Mouse (Mus musculus): Measurements from ENCODE around the gene Cnih1. TPM values are rescaled to one million over a fixed set of nuclear protein-coding genes. Genes with fewer than 3 reads are reported as not detected.

Cnih1 gene
- polyA plus RNA-seq, 1 experiment from 2014 or later: 101 TPM

- no peaks in the 10 kb centered on the region for H3K27me3 ChIP-seq
- in situ Hi-C loops (cut with MboI; ENCODE audit: low pct_unique_long_range_greater_than_20kb): no loop called here
- CTCF ChIA-PET: interaction anchor here (1.0 to 1.2 kb wide), 3 partner anchors 9 to 15 kb away, joined by 3 read pairs; no protein-coding TSS in a partner anchor
- ATAC-seq: no peak
- no peak for DNase-seq (ENCODE audit: low read depth, low spot score)
- POLR2A ChIA-PET: no interaction called here
- TF ChIP-seq CTCF (IDR thresholded peaks at IDR 0.05): no peak
Measured at GRCm38 (mm10) chr14:46818743-46819142, 30.5 kb upstream of the Cnih1 start.

- no peak for TF ChIP-seq CTCF (IDR thresholded peaks at IDR 0.05)
- CTCF ChIA-PET: interaction anchor here (0.9 kb wide), 1 partner anchor 10 kb away, joined by 3 read pairs; no protein-coding TSS in a partner anchor
- in situ Hi-C loops (cut with MboI; ENCODE audit: low pct_unique_long_range_greater_than_20kb): no loop called here
- POLR2A ChIA-PET: no interaction called here
- ATAC-seq (no peak), DNase-seq (ENCODE audit: low read depth, low spot score) (no peak)
- H3K27me3 ChIP-seq: no peaks in the 10 kb centered on the region
Measured at GRCm38 (mm10) chr14:46816916-46817622, 28.9 kb upstream of the Cnih1 start.

- ChIA-PET CTCF (interaction anchor here (1.3 to 3.6 kb wide), 2 partner anchors 11 to 142 kb away, joined by 3 to 11 read pairs; no protein-coding TSS in a partner anchor), POLR2A (interaction anchor here (0.7 kb wide), 1 partner anchor 46 kb away, joined by 3 read pairs; no protein-coding TSS in a partner anchor)
- DNase-seq (ENCODE audit: low read depth, low spot score): no peak
- no peaks in the 10 kb centered on the region for H3K27me3 ChIP-seq
- no peak for TF ChIP-seq CTCF (IDR thresholded peaks at IDR 0.05)
- no peak for ATAC-seq
- in situ Hi-C loops (cut with MboI; ENCODE audit: low pct_unique_long_range_greater_than_20kb): no loop called here
Measured at GRCm38 (mm10) chr14:46815640-46816039, 27.4 kb upstream of the Cnih1 start.

- CTCF ChIA-PET: interaction anchor here (1.1 kb wide), 1 partner anchor 14 kb away, joined by 3 read pairs; no protein-coding TSS in a partner anchor
- no peaks in the 10 kb centered on the region for H3K27me3 ChIP-seq
- ATAC-seq: no peak
Measured at GRCm38 (mm10) chr14:46807927-46808326, 19.7 kb upstream of the Cnih1 start.

GRCm38 (mm10) chr14:46806186-46806585, 18.0 kb upstream of the Cnih1 start:
- CTCF ChIA-PET: interaction anchor here (1.1 kb wide), 1 partner anchor 14 kb away, joined by 3 read pairs; no protein-coding TSS in a partner anchor
- TF ChIP-seq CTCF (IDR thresholded peaks at IDR 0.05): no peak
- DNase-seq (ENCODE audit: low read depth, low spot score) (no peak), ATAC-seq (no peak)
- in situ Hi-C loops (cut with MboI; ENCODE audit: low pct_unique_long_range_greater_than_20kb): no loop called here
- POLR2A ChIA-PET: no interaction called here
- no peaks in the 10 kb centered on the region for H3K27me3 ChIP-seq

More at GRCm38 (mm10) chr14:46807927-46808326, 19.7 kb upstream of the Cnih1 start:
- POLR2A ChIA-PET: interaction anchor here (0.6 kb wide), 1 partner anchor 22 kb away, joined by 5 read pairs; no protein-coding TSS in a partner anchor
- TF ChIP-seq CTCF (IDR thresholded peaks at IDR 0.05): no peak
- in situ Hi-C loops (cut with MboI; ENCODE audit: low pct_unique_long_range_greater_than_20kb): no loop called here
- DNase-seq (ENCODE audit: low read depth, low spot score): no peak

GRCm38 (mm10) chr14:46803791-46804190, 15.6 kb upstream of the Cnih1 start:
- in situ Hi-C loops (cut with MboI; ENCODE audit: low pct_unique_long_range_greater_than_20kb): no loop called here
- ChIA-PET CTCF (interaction anchor here (1.1 to 2.2 kb wide), 3 partner anchors 11 to 15 kb away, joined by 3 to 11 read pairs (median 9); partner anchors contain the start of gene Cnih1), POLR2A (interaction anchor here (1.0 kb wide), 1 partner anchor 22 kb away, joined by 3 read pairs; no protein-coding TSS in a partner anchor)
- no peaks in the 10 kb centered on the region for H3K27me3 ChIP-seq
- DNase-seq (ENCODE audit: low read depth, low spot score): no peak
- no peak for ATAC-seq
- TF ChIP-seq CTCF (IDR thresholded peaks at IDR 0.05): no peak

- no peak for TF ChIP-seq CTCF (IDR thresholded peaks at IDR 0.05)
- DNase-seq (ENCODE audit: low read depth, low spot score) (no peak), ATAC-seq (no peak)
- in situ Hi-C loops (cut with MboI; ENCODE audit: low pct_unique_long_range_greater_than_20kb): no loop called here
- CTCF ChIA-PET: interaction anchor here (1.8 kb wide), 1 partner anchor 14 kb away, joined by 9 read pairs; the partner anchor contains the start of gene Cnih1
- H3K27me3 ChIP-seq: no peaks in the 10 kb centered on the region
- POLR2A ChIA-PET: no interaction called here
Measured at GRCm38 (mm10) chr14:46803259-46803658, 15.0 kb upstream of the Cnih1 start.

- no peak for TF ChIP-seq CTCF (IDR thresholded peaks at IDR 0.05)
- ATAC-seq: no peak
- in situ Hi-C loops (cut with MboI; ENCODE audit: low pct_unique_long_range_greater_than_20kb): no loop called here
- DNase-seq (ENCODE audit: low read depth, low spot score): no peak
- CTCF ChIA-PET: interaction anchor here (1.9 kb wide), 1 partner anchor 8 kb away, joined by 7 read pairs; no protein-coding TSS in a partner anchor
- POLR2A ChIA-PET: no interaction called here
- no peaks in the 10 kb centered on the region for H3K27me3 ChIP-seq
Measured at GRCm38 (mm10) chr14:46800684-46801345, 12.6 kb upstream of the Cnih1 start.

GRCm38 (mm10) chr14:46794157-46794556, 5.9 kb upstream of the Cnih1 start:
- CTCF ChIA-PET: interaction anchor here (1.1 kb wide), 1 partner anchor 13 kb away, joined by 3 read pairs; no protein-coding TSS in a partner anchor
- DNase-seq (ENCODE audit: low read depth, low spot score): no peak
- POLR2A ChIA-PET: no interaction called here
- H3K27me3 ChIP-seq: no peaks in the 10 kb centered on the region
- in situ Hi-C loops (cut with MboI; ENCODE audit: low pct_unique_long_range_greater_than_20kb): no loop called here
- no peak for TF ChIP-seq CTCF (IDR thresholded peaks at IDR 0.05)
- no peak for ATAC-seq

- ChIA-PET CTCF (interaction anchor here (3.4 kb wide), 1 partner anchor 13 kb away, joined by 9 read pairs; no protein-coding TSS in a partner anchor), POLR2A (no interaction called here)
- no peak for ATAC-seq
- in situ Hi-C loops (cut with MboI; ENCODE audit: low pct_unique_long_range_greater_than_20kb): no loop called here
- no peak for TF ChIP-seq CTCF (IDR thresholded peaks at IDR 0.05)
- DNase-seq (ENCODE audit: low read depth, low spot score): no peak
- H3K27me3 ChIP-seq: no peaks in the 10 kb centered on the region
Measured at GRCm38 (mm10) chr14:46790723-46791122, 2.5 kb upstream of the Cnih1 start.
